Mouse (Mus musculus) stomach, embryonic 16.5 days (tissue): ENCODE results near the gene Capg. TPM values are rescaled to one million over a fixed set of nuclear protein-coding genes. Genes with fewer than 3 reads are reported as not detected.

Experiments
- ATAC-seq: fragments of 200-750 bp; cut with Nextera tagmentation; 2 replicates; pipeline ENCODE4 v1.8.0; 2017; ENCODE audit warnings: moderate number of reproducible peaks, moderate TSS enrichment; ENCODE audit not compliant: insufficient read depth, low FRiP score
- H3K27ac ChIP-seq: fragments of 300-500 bp; sonication (generic); 2 replicates; pipeline ENCODE4 v1.5.1; 2014; ENCODE audit warnings: low read length
- H3K27me3 ChIP-seq: fragments of 300-500 bp; sonication (generic); 2 replicates; pipeline ENCODE4 v1.6.1; 2014; ENCODE audit warnings: low read length, control low read depth, mixed read lengths; ENCODE audit not compliant: control insufficient read depth, insufficient read depth
- H3K36me3 ChIP-seq: fragments of 300-500 bp; sonication (generic); 2 replicates; pipeline ENCODE4 v1.6.1; 2014; ENCODE audit warnings: low read length; ENCODE audit not compliant: control insufficient read depth, insufficient read depth
- H3K4me1 ChIP-seq: fragments of 300-500 bp; sonication (generic); 2 replicates; pipeline ENCODE4 v1.6.1; 2014; ENCODE audit warnings: low read length, control low read depth, mixed read lengths; ENCODE audit not compliant: control insufficient read depth, insufficient read depth
- H3K4me2 ChIP-seq: fragments of 300-500 bp; sonication (generic); 2 replicates; pipeline ENCODE4 v1.6.1; 2014; ENCODE audit warnings: low read depth, low read length, mixed read lengths
- H3K4me3 ChIP-seq: fragments of 300-500 bp; sonication (generic); replicated peaks from 2 replicates; pipeline ENCODE4 v1.5.1; 2014; ENCODE audit warnings: mild to moderate bottlenecking, low read length
- H3K9ac ChIP-seq: fragments of 300-500 bp; sonication (generic); 2 replicates; pipeline ENCODE4 v1.6.1; 2014; ENCODE audit warnings: low read length
- H3K9me3 ChIP-seq: fragments of 300-500 bp; sonication (generic); replicated peaks from 2 replicates; pipeline ENCODE4 v1.6.1; 2016; ENCODE audit warnings: low read length, control low read depth; ENCODE audit not compliant: control insufficient read depth
- WGBS: fragments of 180-500 bp; shearing (Covaris S2); extraction: QIAGEN DNeasy Blood & Tissue Kit; methylation state at CpG from one replicate; pipeline ENCODE4 v1.1.7; 2014; 5-methylcytosine and 5-hydroxymethylcytosine counted together
- polyA plus RNA-seq: library from polyadenylated mRNA; unstranded; fragments of >200 nt; fragmentation: Nextera tagmentation; extraction: Ambion mirVana; gene quantifications from 2 replicates; pipeline ENCODE4 v1.2.1, GENCODE M21; 2015

Gene Capg
- polyA plus RNA-seq, 1 experiment from 2014 or later: 142 TPM

GRCm38 (mm10) chr6:72552171-72553078 is 8.2 kb downstream of the Capg start:
- Histone ChIP-seq H3K27me3 (no peaks in the 10 kb centered on the region), H3K36me3 (no peaks in the 10 kb centered on the region), H3K4me3 (peak overlapping the region; percentile 47), H3K9me3 (no peaks in the 10 kb centered on the region), H3K9ac (peak overlapping the region; percentile 66), H3K4me1 (0 out of 2 replicates have a peak, but pooled peaks cover 11% of the 10 kb centered on the region), H3K4me2 (peak overlapping the region; percentile 65), H3K27ac (peak overlapping the region; percentile 94)
- ATAC-seq: peak; percentile 91
- 14% methylated on average over 27 of the region's 27 CpGs for WGBS

GRCm38 (mm10) chr6:72553079-72553412 is 8.9 kb downstream of the Capg start:
- Histone ChIP-seq H3K9ac (peak overlapping the region; percentile 66), H3K4me2 (peak overlapping the region; percentile 65), H3K36me3 (no peaks in the 10 kb centered on the region), H3K9me3 (no peaks in the 10 kb centered on the region), H3K27me3 (no peaks in the 10 kb centered on the region), H3K4me3 (peak overlapping the region; percentile 47), H3K27ac (peak overlapping the region; percentile 94), H3K4me1 (0 out of 2 replicates have a peak, but pooled peaks cover 11% of the 10 kb centered on the region)
- WGBS: 13% methylated on average over 8 of the region's 8 CpGs
- no peak for ATAC-seq

- Histone ChIP-seq H3K27ac (no peak overlapping the region), H3K27me3 (no peaks in the 10 kb centered on the region), H3K4me2 (no peak overlapping the region), H3K36me3 (no peaks in the 10 kb centered on the region), H3K9me3 (no peaks in the 10 kb centered on the region), H3K4me1 (0 out of 2 replicates have a peak, but pooled peaks cover 3% of the 10 kb centered on the region), H3K4me3 (no peak overlapping the region), H3K9ac (no peak overlapping the region)
- WGBS: 56% methylated on average over 8 of the region's 8 CpGs
- ATAC-seq: no peak
Observed at GRCm38 (mm10) chr6:72560801-72561200, 16.6 kb downstream of the Capg start.

- Histone ChIP-seq H3K9me3 (no peaks in the 10 kb centered on the region), H3K4me1 (peaks cover 6% of the 10 kb centered on the region; the same call in 1 of the 2 replicates), H3K36me3 (no peaks in the 10 kb centered on the region), H3K27me3 (no peaks in the 10 kb centered on the region), H3K27ac (no peak overlapping the region), H3K4me2 (no peak overlapping the region), H3K9ac (no peak overlapping the region), H3K4me3 (no peak overlapping the region)
- no peak for ATAC-seq
- 50% methylated on average over 6 of the region's 6 CpGs for WGBS
Observed at GRCm38 (mm10) chr6:72562486-72562885, 18.3 kb downstream of the Capg start.

- Histone ChIP-seq H3K27ac (no peak overlapping the region), H3K9ac (no peak overlapping the region), H3K9me3 (no peaks in the 10 kb centered on the region), H3K36me3 (no peaks in the 10 kb centered on the region), H3K4me2 (no peak overlapping the region), H3K27me3 (no peaks in the 10 kb centered on the region), H3K4me3 (no peak overlapping the region), H3K4me1 (peaks cover 6% of the 10 kb centered on the region; the same call in 1 of the 2 replicates)
- ATAC-seq: no peak
- WGBS: 81% methylated on average over 5 of the region's 5 CpGs
Observed at GRCm38 (mm10) chr6:72562894-72563293, 18.7 kb downstream of the Capg start.

- 0 out of 2 replicates have a peak, but pooled peaks have one; percentile 6 for ATAC-seq
Observed at GRCm38 (mm10) chr6:72565506-72565905, 21.3 kb downstream of the Capg start.

GRCm38 (mm10) chr6:72566044-72566443 is 21.9 kb downstream of the Capg start:
- no peak overlapping the region; the same call in 1 of the 2 replicates for H3K9ac ChIP-seq
- ATAC-seq: peak; percentile 78; the same call in 1 of the 2 replicates
- H3K27ac ChIP-seq: no peak overlapping the region
- peaks cover 6% of the 10 kb centered on the region; the same call in 1 of the 2 replicates for H3K4me1 ChIP-seq
- WGBS: 4% methylated on average over 4 of the region's 4 CpGs
- H3K36me3 ChIP-seq: peaks cover 6% of the 10 kb centered on the region; the same call in 1 of the 2 replicates
- H3K4me2 ChIP-seq: no peak overlapping the region
- no peaks in the 10 kb centered on the region for H3K9me3 ChIP-seq
- no peak overlapping the region for H3K4me3 ChIP-seq
- H3K27me3 ChIP-seq: no peaks in the 10 kb centered on the region

More at GRCm38 (mm10) chr6:72565506-72565905, 21.3 kb downstream of the Capg start:
- Histone ChIP-seq H3K4me3 (no peak overlapping the region), H3K4me1 (peaks cover 6% of the 10 kb centered on the region; the same call in 1 of the 2 replicates), H3K27me3 (no peaks in the 10 kb centered on the region), H3K36me3 (peaks cover 6% of the 10 kb centered on the region; the same call in 1 of the 2 replicates), H3K4me2 (no peak overlapping the region), H3K27ac (no peak overlapping the region), H3K9ac (no peak overlapping the region; the same call in 1 of the 2 replicates), H3K9me3 (no peaks in the 10 kb centered on the region)
- WGBS: 76% methylated on average over 7 of the region's 7 CpGs

- no peak overlapping the region for H3K4me3 ChIP-seq
- peaks cover 6% of the 10 kb centered on the region; the same call in 1 of the 2 replicates for H3K4me1 ChIP-seq
- H3K27me3 ChIP-seq: no peaks in the 10 kb centered on the region
- H3K4me2 ChIP-seq: no peak overlapping the region
- 84% methylated on average over 5 of the region's 5 CpGs for WGBS
- H3K27ac ChIP-seq: no peak overlapping the region
- no peaks in the 10 kb centered on the region for H3K9me3 ChIP-seq
- no peak for ATAC-seq
- H3K36me3 ChIP-seq: peaks cover 6% of the 10 kb centered on the region; the same call in 1 of the 2 replicates
- no peak overlapping the region for H3K9ac ChIP-seq
Observed at GRCm38 (mm10) chr6:72567508-72567907, 23.3 kb downstream of the Capg start.

GRCm38 (mm10) chr6:72568736-72569135 is 24.5 kb downstream of the Capg start:
- Histone ChIP-seq H3K36me3 (peaks cover 6% of the 10 kb centered on the region; the same call in 1 of the 2 replicates), H3K4me2 (no peak overlapping the region), H3K4me1 (peaks cover 6% of the 10 kb centered on the region; the same call in 1 of the 2 replicates), H3K27me3 (no peaks in the 10 kb centered on the region), H3K9ac (no peak overlapping the region), H3K9me3 (no peaks in the 10 kb centered on the region), H3K4me3 (no peak overlapping the region), H3K27ac (no peak overlapping the region)
- 85% methylated on average over 10 of the region's 10 CpGs for WGBS
- ATAC-seq: no peak
